Mouse (Mus musculus) cerebellum, adult 2 months (tissue): ENCODE results near the gene Pigf. TPM values are rescaled to one million over a fixed set of nuclear protein-coding genes. Genes with fewer than 3 reads are reported as not detected.

Source experiments
- DNase-seq, 2 experiments: peaks; one replicate each; pipeline ENCODE4 v3.0.0; 2021
- H3K27ac ChIP-seq: fragments of 200-500 bp; 2 replicates; pipeline ENCODE4 v1.5.1; 2012; ENCODE audit warnings: low read length, control low read depth, inconsistent platforms; ENCODE audit not compliant: insufficient read depth
- H3K27me3 ChIP-seq: fragments of 200-500 bp; 2 replicates; pipeline ENCODE4 v1.6.1; 2012; ENCODE audit warnings: inconsistent platforms, mild to moderate bottlenecking, low read length, moderate library complexity; ENCODE audit not compliant: control insufficient read depth, insufficient read depth
- H3K4me1 ChIP-seq: fragments of 200-500 bp; 2 replicates; pipeline ENCODE4 v1.6.1; 2011; ENCODE audit warnings: low read length; ENCODE audit not compliant: control insufficient read depth, insufficient read depth
- H3K4me3 ChIP-seq: fragments of 200-500 bp; replicated peaks from 2 replicates; pipeline ENCODE3; 2011; ENCODE audit warnings: mild to moderate bottlenecking, low read depth, low read length, control low read depth; ENCODE audit not compliant: insufficient read depth
- CTCF ChIP-seq: fragments of 200-500 bp; IDR thresholded peaks from 2 replicates; pipeline ENCODE4 v1.5.1; 2011; ENCODE audit warnings: low read depth, mild to moderate bottlenecking, control low read depth, low read length, moderate library complexity, borderline replicate concordance; ENCODE audit not compliant: insufficient read depth
- POLR2A ChIP-seq: fragments of 200-500 bp; IDR thresholded peaks from 2 replicates; pipeline ENCODE4 v1.6.1; 2011; ENCODE audit warnings: low read length, control low read depth, borderline replicate concordance; ENCODE audit not compliant: insufficient read depth
- WGBS: fragments of 180-500 bp; shearing (Covaris S2); methylation state at CpG from one replicate; pipeline ENCODE4 v1.1.7; 2018; 5-methylcytosine and 5-hydroxymethylcytosine counted together
- polyA plus RNA-seq: library from polyadenylated mRNA; depleted of rRNA; stranded (reverse); fragments of >200 nt; gene quantifications from 2 replicates; pipeline ENCODE4 v1.2.3, GENCODE M21; 2012; rRNA removed

Pigf gene
- polyA plus RNA-seq, 1 experiment, result 18.2 TPM

- WGBS, result 34% methylated on average over 6 of the region's 6 CpGs
- no peak for TF ChIP-seq CTCF
- TF ChIP-seq POLR2A, result no peak
- Histone ChIP-seq H3K27ac (no peak overlapping the region), H3K4me1 (no peaks in the 10 kb centered on the region), H3K27me3 (no peaks in the 10 kb centered on the region), H3K4me3 (no peak overlapping the region)
- DNase-seq, result peak in 1 of 2 experiments; percentile 16
These were observed 76.4 kb downstream of the Pigf start for GRCm38 (mm10) chr17:86948801-86949200.

GRCm38 (mm10) chr17:86947840-86948796 lies 77.1 kb downstream of the Pigf start, which contains the start of gene Atp6v1e2:
Gene Atp6v1e2, minus strand, starts transcription at chr17:86947897.
- DNase-seq, result peak; percentile 27 to 40
- Histone ChIP-seq H3K27ac (no peak within 1 kb of the TSS), H3K4me3 (no peak within 1 kb of the TSS), H3K27me3 (no peaks in the 10 kb centered on the region), H3K4me1 (no peaks in the 10 kb centered on the region)
- TF ChIP-seq POLR2A (no peak), CTCF (no peak)
- WGBS, result 19% methylated on average over 28 of the region's 28 CpGs

Other genes starting within 250 kb of the Pigf start
- gene Tmem247, start 108.1 kb downstream of the Pigf start, polyA plus RNA-seq, result not detected in 2 replicates
- 0.22 TPM in 1 of 2 replicates, not detected in the other for gene Atp6v1e2, start 77.5 kb downstream of the Pigf start, polyA plus RNA-seq
- 42.5 and 47.1 TPM in 2 replicates for gene Rhoq, start 62.3 kb downstream of the Pigf start, polyA plus RNA-seq
- 77.0 and 86.6 TPM in 2 replicates for gene Cript, start 144 bp upstream of the Pigf start, polyA plus RNA-seq
- 55.8 and 57.6 TPM in 2 replicates for gene Socs5, start 82.3 kb upstream of the Pigf start, polyA plus RNA-seq
- 59.6 and 64.8 TPM in 2 replicates for gene Mcfd2, start 240.5 kb upstream of the Pigf start, polyA plus RNA-seq